Mouse (Mus musculus): ENCODE measurements around the gene Slc16a5.
A peak's percentile ranks its signal among the peaks of the same experiment; 100 is the strongest.
"Not testable (repeated sequence)": the region's sequence is repeated elsewhere in the genome, so short reads cannot be mapped to it uniquely, and the experiment has no call there.

Gene Slc16a5

GRCm38 (mm10) chr11:115478296-115478938, 16.1 kb downstream of the Slc16a5 start:
- no peak for DNase-seq (ENCODE audit: low read depth, low spot score)

GRCm38 (mm10) chr11:115481553-115482259, 19.4 kb downstream of the Slc16a5 start:
- DNase-seq (ENCODE audit: low read depth, low spot score) = no peak

DNA sequence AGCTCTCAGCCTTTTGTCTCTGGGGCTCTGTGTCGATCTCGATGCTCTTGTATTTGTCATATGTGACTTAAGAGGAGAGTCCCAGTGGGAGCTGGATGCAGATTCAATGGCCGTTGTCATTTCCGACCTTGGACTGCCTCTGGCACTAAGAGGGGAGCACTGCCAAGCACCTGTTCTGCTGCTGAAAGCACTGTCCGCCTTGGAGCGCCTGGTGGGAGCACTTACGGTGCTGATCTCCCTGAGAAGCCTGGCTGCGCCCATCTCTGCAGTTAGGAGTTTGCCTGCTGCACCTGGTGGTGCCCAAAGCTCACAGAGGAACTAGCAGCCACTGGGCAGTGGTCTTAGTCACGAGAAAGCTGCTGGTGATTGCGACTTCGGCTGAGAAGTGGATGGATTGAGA, 21.0 kb downstream of the Slc16a5 start:
- DNase-seq (ENCODE audit: low read depth, low spot score) = no peak

GRCm38 (mm10) chr11:115483726-115484125, 21.5 kb downstream of the Slc16a5 start:
- peak; percentile 88 for DNase-seq (ENCODE audit: low read depth, low spot score)

- no peak for DNase-seq (ENCODE audit: low read depth, low spot score)
These were observed 22.9 kb downstream of the Slc16a5 start for GRCm38 (mm10) chr11:115485155-115485554.

- no peak for DNase-seq (ENCODE audit: low read depth, low spot score)
These were observed 26.4 kb downstream of the Slc16a5 start for GRCm38 (mm10) chr11:115488551-115489104.

DNA sequence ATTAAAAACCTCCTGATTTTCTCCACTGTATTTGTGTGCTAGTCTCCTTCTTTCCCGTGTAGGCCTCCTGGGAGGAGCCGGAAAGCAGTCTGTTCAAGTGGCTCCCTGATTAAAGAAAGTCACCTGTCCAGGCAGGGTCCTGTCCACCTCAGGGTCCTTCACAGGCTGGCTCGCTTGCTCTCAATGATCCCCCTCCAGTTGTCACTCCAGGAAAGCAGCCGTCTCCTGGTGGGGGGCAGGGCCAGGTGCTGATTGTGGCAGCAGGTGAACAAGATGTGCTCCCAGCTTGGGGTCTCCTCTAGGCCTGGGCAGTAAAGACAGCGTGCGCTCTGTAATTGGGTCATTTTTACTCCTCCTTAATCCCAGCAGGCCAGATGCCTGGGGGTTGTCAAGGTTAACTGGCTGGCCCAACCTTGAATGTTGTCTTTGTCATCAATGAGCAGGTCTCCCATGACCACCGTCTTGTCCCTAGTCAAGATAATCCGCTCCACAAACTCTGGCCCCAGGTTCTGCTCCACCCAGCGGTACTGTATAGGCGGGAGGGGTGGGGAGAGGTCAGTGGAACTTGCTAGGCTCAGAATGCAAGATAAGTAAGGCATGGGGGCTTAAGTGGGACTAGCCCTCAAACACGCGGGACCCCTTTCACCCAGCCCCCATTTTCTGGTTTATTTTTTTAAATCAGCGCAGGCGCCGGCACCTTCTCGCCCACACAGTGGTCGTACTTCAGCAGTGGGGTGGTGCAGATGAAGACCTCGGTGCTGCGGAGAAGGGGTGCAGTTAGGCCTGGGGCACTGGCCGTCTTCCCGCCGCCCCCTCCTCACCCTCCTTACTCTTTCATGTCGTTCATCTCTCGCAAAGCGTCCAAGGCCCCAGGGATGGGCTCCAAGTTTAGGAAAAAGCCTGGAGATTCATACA, 28.4 kb downstream of the Slc16a5 start:
- no peak for DNase-seq (ENCODE audit: low read depth, low spot score)

DNA sequence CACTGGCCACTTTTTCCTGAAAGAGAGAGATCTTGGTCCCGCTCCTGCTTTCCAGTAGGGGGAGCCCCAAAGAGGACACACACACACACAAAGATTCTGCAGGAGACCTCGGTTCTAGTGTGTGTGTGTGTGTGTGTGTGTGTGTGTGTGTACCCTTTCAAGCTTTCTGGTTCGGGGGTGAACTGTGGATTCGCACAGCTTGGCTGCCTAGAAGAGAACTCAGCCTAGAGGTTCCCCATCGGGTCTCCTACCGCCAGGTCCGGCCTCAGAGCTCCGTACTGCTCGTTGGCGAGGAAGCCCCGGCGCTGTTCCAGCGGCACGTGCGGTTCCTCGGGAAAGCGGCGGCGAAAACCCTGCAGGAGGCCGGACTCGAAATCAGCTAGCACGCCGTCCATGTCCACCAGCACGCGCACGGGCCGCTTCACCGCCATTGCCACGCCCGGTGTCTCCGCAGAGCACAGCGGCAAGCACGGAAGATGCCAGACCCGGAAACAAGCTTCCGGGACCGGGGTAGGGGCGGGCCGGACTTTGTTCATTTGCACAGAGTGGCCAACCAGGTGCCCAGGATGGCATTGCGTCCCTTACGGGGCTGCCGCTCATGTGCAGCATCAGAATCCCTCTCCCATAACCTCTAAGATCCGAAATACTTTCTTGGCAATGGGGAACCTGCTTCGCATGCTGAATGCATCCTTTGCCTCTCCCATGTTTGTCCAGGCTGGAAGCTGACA, 29.2 kb downstream of the Slc16a5 start, which contains the start of gene Nt5c:
Gene Nt5c, minus strand, starts transcription at position 507 of the 728 bp plus-strand sequence.
- DNase-seq (ENCODE audit: low read depth, low spot score) = peak; percentile 89

GRCm38 (mm10) chr11:115492387-115492786, 30.1 kb downstream of the Slc16a5 start:
- peak; percentile 20 for DNase-seq (ENCODE audit: low read depth, low spot score)

GRCm38 (mm10) chr11:115496559-115496958, 34.3 kb downstream of the Slc16a5 start:
- DNase-seq (ENCODE audit: low read depth, low spot score) = not testable (repeated sequence)

GRCm38 (mm10) chr11:115502636-115503035, 40.4 kb downstream of the Slc16a5 start:
- no peak for DNase-seq (ENCODE audit: low read depth, low spot score)

DNA sequence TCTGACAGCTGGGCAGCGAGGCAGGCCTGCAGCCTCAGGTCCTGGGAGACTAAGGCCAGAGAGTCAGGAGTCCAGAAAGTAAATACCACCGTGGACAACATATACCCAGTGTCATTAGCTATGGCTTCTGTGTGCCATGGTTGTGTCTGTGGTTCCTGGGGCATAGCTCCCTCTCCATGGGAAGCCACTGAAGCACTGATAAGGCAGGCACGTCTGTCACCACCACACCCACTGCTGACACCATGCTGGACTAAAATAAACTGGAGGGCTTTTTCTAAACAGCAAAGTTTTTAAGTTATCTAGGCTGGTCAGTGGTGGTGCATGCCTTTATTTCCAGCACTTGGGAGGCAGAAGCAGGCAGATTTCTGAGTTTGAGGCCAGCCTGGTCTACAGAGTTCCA, 44.3 kb downstream of the Slc16a5 start:
- DNase-seq (ENCODE audit: low read depth, low spot score) = no peak

GRCm38 (mm10) chr11:115508061-115508460, 45.8 kb downstream of the Slc16a5 start:
- no peak for DNase-seq (ENCODE audit: low read depth, low spot score)

DNA sequence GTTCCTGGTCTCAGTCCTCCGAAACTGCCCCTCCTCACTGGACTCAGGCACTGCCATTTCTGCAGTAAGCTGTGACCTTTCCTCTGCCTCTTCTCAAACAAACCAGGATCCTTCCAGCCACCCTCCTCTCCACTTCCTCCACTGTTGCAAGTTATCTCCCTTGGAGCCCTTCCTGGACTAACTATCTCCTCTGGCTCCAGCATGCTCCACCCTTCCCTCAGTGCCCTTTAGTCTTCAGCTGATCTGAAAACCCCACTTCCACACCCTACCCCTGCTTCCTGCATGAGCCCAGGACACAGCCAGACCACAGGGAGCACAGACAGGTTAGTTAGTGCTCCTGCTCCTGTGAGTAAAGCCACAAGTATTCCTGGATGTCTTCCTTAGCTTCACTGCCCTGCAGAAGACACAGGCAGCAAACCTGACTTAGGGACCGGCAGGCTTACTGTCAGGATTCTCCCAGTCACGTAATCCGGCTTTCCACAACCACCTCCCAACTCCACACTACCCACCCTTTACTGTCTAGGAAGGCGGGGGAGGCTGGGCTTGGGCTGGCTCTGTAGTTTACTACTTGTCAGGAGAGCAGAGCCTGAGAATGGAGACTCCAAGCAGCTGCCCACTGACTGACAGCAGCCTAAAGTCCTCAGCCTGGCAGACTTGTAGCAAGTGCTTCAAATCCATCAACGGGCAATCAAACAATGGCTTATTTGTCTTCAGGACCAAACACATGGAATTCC, 47.7 kb downstream of the Slc16a5 start:
- DNase-seq (ENCODE audit: low read depth, low spot score) = peak; percentile 45

GRCm38 (mm10) chr11:115510507-115510888, 48.2 kb downstream of the Slc16a5 start:
- no peak for DNase-seq (ENCODE audit: low read depth, low spot score)

DNA sequence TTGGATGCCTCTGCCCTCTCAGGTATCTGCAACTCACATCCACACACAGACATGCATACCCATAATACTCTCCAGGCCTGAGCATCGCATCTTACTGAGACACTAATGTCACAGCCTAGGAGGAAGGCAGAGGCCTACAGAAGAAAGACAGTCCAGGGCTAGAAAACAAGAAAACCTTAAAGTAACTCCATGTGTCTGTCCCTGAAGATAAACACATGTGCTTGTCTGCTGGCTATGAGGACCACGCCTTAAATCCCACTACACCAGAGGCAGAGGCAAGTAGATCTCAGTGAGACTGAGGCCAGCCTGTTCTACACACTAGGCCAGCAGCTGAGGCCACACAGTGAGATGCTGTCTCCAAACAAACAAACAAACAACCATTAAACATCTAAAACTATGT, 48.8 kb downstream of the Slc16a5 start:
- no peak for DNase-seq (ENCODE audit: low read depth, low spot score)

GRCm38 (mm10) chr11:115512004-115512403, 49.7 kb downstream of the Slc16a5 start:
- DNase-seq (ENCODE audit: low read depth, low spot score) = no peak

GRCm38 (mm10) chr11:115512407-115513183, 50.3 kb downstream of the Slc16a5 start:
- DNase-seq (ENCODE audit: low read depth, low spot score) = peak; percentile 35

Measured in 3T3-L1 (cell line).